Comparison of ENCODE assay signal across 17 mouse cellular contexts in genomic region chr14:24926086-24927048, GRCm38 (mm10).
DNase-seq lines count a peak whose midpoint lies in the region; ATAC-seq and TF ChIP-seq lines count a peak whose summit lies in the region.
"Had no signal": no experiment of that assay in that cellular context is flagged by ENCODE, and none has a peak within 500 bp of the region (broad histone marks: within the 10 kb centered on the region; RNA-seq: fewer than 3 reads in every experiment).

No protein-coding gene starts in this region.

- H3K4me1 ChIP-seq in forebrain, postnatal 0 days (ENCODE audit: insufficient read depth) = no peaks in the 10 kb centered on the region
- H3K4me1 ChIP-seq in neural tube, embryonic 13.5 days (replicated peaks) = peaks cover 25% of the 10 kb centered on the region
- no peaks in the 10 kb centered on the region for H3K4me1 ChIP-seq in stomach, postnatal 0 days (replicated peaks; ENCODE audit: control insufficient read depth, insufficient read depth)

- 33% methylated on average over 11 of the region's 11 CpGs for WGBS in forebrain, postnatal 0 days
- WGBS in neural tube, embryonic 13.5 days = 30% methylated on average over 11 of the region's 11 CpGs
- 66% methylated on average over 11 of the region's 11 CpGs for WGBS in stomach, postnatal 0 days

- no peak overlapping the region for H3K9ac ChIP-seq in forebrain, postnatal 0 days
- 0 out of 2 replicates have a peak overlapping the region, but pooled peaks have one; percentile 22 for H3K9ac ChIP-seq in neural tube, embryonic 13.5 days
- no peak overlapping the region for H3K9ac ChIP-seq in stomach, postnatal 0 days (ENCODE audit: low read length)
- H3K9ac ChIP-seq: heart, embryonic 12.5 days; hindbrain, embryonic 15.5 days; liver, embryonic 14.5 days had no signal

- TF ChIP-seq EP300 in stomach, postnatal 0 days (optimal IDR thresholded peaks at IDR 0.05) = no peak

- ATAC-seq in forebrain, postnatal 0 days = peak; percentile 71
- peak; percentile 70 for ATAC-seq in neural tube, embryonic 13.5 days (ENCODE audit: low read depth)
- ATAC-seq in stomach, postnatal 0 days (ENCODE audit: low FRiP score, low TSS enrichment) = no peak

- no peak for TF ChIP-seq CTCF in forebrain, postnatal 0 days (IDR thresholded peaks at IDR 0.05; ENCODE audit: low read depth)
- TF ChIP-seq CTCF in stomach, postnatal 0 days (IDR thresholded peaks at IDR 0.05; ENCODE audit: low read depth) = no peak

- peak; percentile 14 for DNase-seq in layer of hippocampus, adult 9-11 months
- no peak for DNase-seq in layer of hippocampus, adult 18-20 months (ENCODE audit: low spot score in 2 of 2)
- peak; percentile 77 for DNase-seq in ZHBTc4 (ENCODE audit: low read depth, low spot score)
- no peak for DNase-seq in forebrain, postnatal 0 days
- DNase-seq in stomach, postnatal 0 days (ENCODE audit: low spot score) = no peak
- DNase-seq in adrenal gland, postnatal 4 days (ENCODE audit: low spot score in 2 of 2) = no peak
- DNase-seq: cerebellum, postnatal 25 days; gastrocnemius, postnatal 14 days; layer of hippocampus, postnatal 36 days; lung, postnatal 36 days; thymus, postnatal 36 days had no signal

- no peak overlapping the region for H3K27ac ChIP-seq in forebrain, postnatal 0 days (ENCODE audit: low read depth, low read length)
- H3K27ac ChIP-seq in neural tube, embryonic 13.5 days (replicated peaks) = peak overlapping the region; percentile 61
- H3K27ac ChIP-seq in stomach, postnatal 0 days (replicated peaks) = no peak overlapping the region
- H3K27ac ChIP-seq: hindbrain, embryonic 15.5 days; liver, embryonic 14.5 days had no signal

- no peak overlapping the region for H3K4me3 ChIP-seq in forebrain, postnatal 0 days (ENCODE audit: low read depth, low read length)
- no peak overlapping the region for H3K4me3 ChIP-seq in neural tube, embryonic 13.5 days
- no peak overlapping the region for H3K4me3 ChIP-seq in stomach, postnatal 0 days (ENCODE audit: low read depth, low read length)
- H3K4me3 ChIP-seq: erythroblast, embryonic 14.5 days; heart, embryonic 12.5 days; hindbrain, embryonic 15.5 days; myocyte had no signal

- H3K9me3 ChIP-seq in forebrain, postnatal 0 days (ENCODE audit: low read length) = no peaks in the 10 kb centered on the region
- H3K9me3 ChIP-seq in neural tube, embryonic 13.5 days = no peaks in the 10 kb centered on the region
- H3K9me3 ChIP-seq in stomach, postnatal 0 days (ENCODE audit: control insufficient read depth, low read length) = no peaks in the 10 kb centered on the region
- H3K9me3 ChIP-seq: heart, embryonic 12.5 days; hindbrain, embryonic 15.5 days had no signal

- H3K36me3 ChIP-seq in forebrain, postnatal 0 days (ENCODE audit: insufficient read depth) = no peaks in the 10 kb centered on the region
- H3K36me3 ChIP-seq in neural tube, embryonic 13.5 days = no peaks in the 10 kb centered on the region
- no peaks in the 10 kb centered on the region for H3K36me3 ChIP-seq in stomach, postnatal 0 days (ENCODE audit: control insufficient read depth, insufficient read depth, low read length)
- H3K36me3 ChIP-seq: heart, embryonic 12.5 days; hindbrain, embryonic 15.5 days had no signal

- no peaks in the 10 kb centered on the region for H3K27me3 ChIP-seq in forebrain, postnatal 0 days (ENCODE audit: insufficient read depth, low read length)
- no peaks in the 10 kb centered on the region for H3K27me3 ChIP-seq in neural tube, embryonic 13.5 days
- H3K27me3 ChIP-seq in stomach, postnatal 0 days (ENCODE audit: control insufficient read depth, insufficient read depth, low read length) = no peaks in the 10 kb centered on the region
- H3K27me3 ChIP-seq: hindbrain, embryonic 15.5 days had no signal

- no peak overlapping the region for H3K4me2 ChIP-seq in forebrain, postnatal 0 days (ENCODE audit: low read depth)
- no peak overlapping the region for H3K4me2 ChIP-seq in neural tube, embryonic 13.5 days
- H3K4me2 ChIP-seq in stomach, postnatal 0 days (replicated peaks; ENCODE audit: low read depth) = no peak overlapping the region
- H3K4me2 ChIP-seq: heart, embryonic 12.5 days; hindbrain, embryonic 15.5 days had no signal

Comparison
In these comparisons a context has a peak if more than half of its experiments do, and no peak if none do; other contexts are left out.
1. DNase-seq: peak in layer of hippocampus, adult 9-11 months (single experiment) and ZHBTc4 (single experiment); none in layer of hippocampus, adult 18-20 months (0 of 2), forebrain, postnatal 0 days (single experiment), stomach, postnatal 0 days (single experiment) and adrenal gland, postnatal 4 days (0 of 2).